Mouse (Mus musculus): ENCODE measurements around the gene Pacrg. TPM values are rescaled to one million over a fixed set of nuclear protein-coding genes. Genes with fewer than 3 reads are reported as not detected.

Pacrg gene
- polyA plus RNA-seq, 1 experiment from 2014 or later: 0.89 TPM

DNA sequence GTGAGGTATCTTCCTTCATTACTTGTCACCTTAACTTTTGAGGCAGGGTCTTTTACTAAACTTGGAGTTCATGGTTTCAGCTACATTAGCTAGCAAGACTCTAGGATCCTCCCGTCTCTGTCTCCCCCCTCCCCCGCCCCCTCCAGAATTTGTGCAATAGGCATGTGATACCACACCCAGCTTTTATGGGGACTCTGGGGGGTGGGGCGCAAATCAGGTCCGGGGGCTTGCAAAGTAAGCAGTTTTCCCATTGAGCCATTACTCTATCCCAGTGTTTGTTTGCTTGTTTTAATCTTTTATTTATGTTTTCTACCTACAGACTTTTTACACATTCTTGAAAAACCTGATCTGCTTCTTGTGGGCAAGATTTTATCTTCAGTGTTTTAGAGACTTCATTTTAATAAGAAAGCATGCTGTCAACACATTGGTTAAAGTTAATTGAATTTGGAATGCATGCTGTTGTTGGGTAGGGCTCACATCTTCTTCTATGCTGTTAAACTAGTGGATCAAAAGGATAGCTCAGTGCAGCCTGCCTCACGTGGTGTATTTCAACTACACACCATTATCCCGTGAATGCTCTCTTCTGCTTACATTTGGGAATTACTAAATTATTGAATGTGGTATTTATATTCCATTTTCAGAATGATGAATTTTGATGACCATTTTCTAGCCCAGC lies 408.1 kb downstream of the Pacrg start:
- Histone ChIP-seq H3K4me2 (replicated peaks; ENCODE audit: low read depth) (no peak overlapping the region), H3K27me3 (ENCODE audit: control insufficient read depth, insufficient read depth, low read length) (no peaks in the 10 kb centered on the region), H3K9me3 (ENCODE audit: control insufficient read depth, low read length) (no peaks in the 10 kb centered on the region), H3K9ac (ENCODE audit: low read length) (no peak overlapping the region), H3K36me3 (ENCODE audit: control insufficient read depth, insufficient read depth, low read length) (no peaks in the 10 kb centered on the region), H3K27ac (replicated peaks) (no peak overlapping the region), H3K4me1 (replicated peaks; ENCODE audit: control insufficient read depth, insufficient read depth) (no peaks in the 10 kb centered on the region), H3K4me3 (ENCODE audit: low read depth, low read length) (no peak overlapping the region)
- TF ChIP-seq CTCF (IDR thresholded peaks at IDR 0.05; ENCODE audit: low read depth) (no peak), EP300 (optimal IDR thresholded peaks at IDR 0.05) (no peak)
- no peak for ATAC-seq (ENCODE audit: low FRiP score, low TSS enrichment)
- WGBS: 56% methylated on average over 6 of the region's 6 CpGs
- no peak for DNase-seq (ENCODE audit: low spot score)

- Histone ChIP-seq H3K27me3 (ENCODE audit: control insufficient read depth, insufficient read depth, low read length) (no peaks in the 10 kb centered on the region), H3K27ac (replicated peaks) (no peak overlapping the region), H3K4me1 (replicated peaks; ENCODE audit: control insufficient read depth, insufficient read depth) (no peaks in the 10 kb centered on the region), H3K9ac (ENCODE audit: low read length) (no peak overlapping the region), H3K4me3 (ENCODE audit: low read depth, low read length) (no peak overlapping the region), H3K9me3 (ENCODE audit: control insufficient read depth, low read length) (no peaks in the 10 kb centered on the region), H3K4me2 (replicated peaks; ENCODE audit: low read depth) (no peak overlapping the region), H3K36me3 (ENCODE audit: control insufficient read depth, insufficient read depth, low read length) (no peaks in the 10 kb centered on the region)
- ATAC-seq (ENCODE audit: low FRiP score, low TSS enrichment) (no peak), DNase-seq (ENCODE audit: low spot score) (no peak)
- 75% methylated on average over 4 of the region's 4 CpGs for WGBS
- TF ChIP-seq CTCF (IDR thresholded peaks at IDR 0.05; ENCODE audit: low read depth) (no peak), EP300 (optimal IDR thresholded peaks at IDR 0.05) (no peak)
These were observed 409.3 kb downstream of the Pacrg start for GRCm38 (mm10) chr17:10430831-10431230.

- DNase-seq (ENCODE audit: low spot score) (no peak), ATAC-seq (ENCODE audit: low FRiP score, low TSS enrichment) (no peak)
- H3K9ac ChIP-seq (ENCODE audit: low read length): no peak overlapping the region
- TF ChIP-seq EP300 (optimal IDR thresholded peaks at IDR 0.05) (no peak), CTCF (IDR thresholded peaks at IDR 0.05; ENCODE audit: low read depth) (no peak)
- no peaks in the 10 kb centered on the region for H3K9me3 ChIP-seq (ENCODE audit: control insufficient read depth, low read length)
- no peaks in the 10 kb centered on the region for H3K27me3 ChIP-seq (ENCODE audit: control insufficient read depth, insufficient read depth, low read length)
- H3K36me3 ChIP-seq (ENCODE audit: control insufficient read depth, insufficient read depth, low read length): no peaks in the 10 kb centered on the region
- H3K4me3 ChIP-seq (ENCODE audit: low read depth, low read length): no peak overlapping the region
- no peak overlapping the region for H3K4me2 ChIP-seq (replicated peaks; ENCODE audit: low read depth)
- WGBS: 83% methylated on average over 11 of the region's 11 CpGs
- no peak overlapping the region for H3K27ac ChIP-seq (replicated peaks)
- no peaks in the 10 kb centered on the region for H3K4me1 ChIP-seq (replicated peaks; ENCODE audit: control insufficient read depth, insufficient read depth)
These were observed 410.7 kb downstream of the Pacrg start for GRCm38 (mm10) chr17:10429406-10429805.

DNA sequence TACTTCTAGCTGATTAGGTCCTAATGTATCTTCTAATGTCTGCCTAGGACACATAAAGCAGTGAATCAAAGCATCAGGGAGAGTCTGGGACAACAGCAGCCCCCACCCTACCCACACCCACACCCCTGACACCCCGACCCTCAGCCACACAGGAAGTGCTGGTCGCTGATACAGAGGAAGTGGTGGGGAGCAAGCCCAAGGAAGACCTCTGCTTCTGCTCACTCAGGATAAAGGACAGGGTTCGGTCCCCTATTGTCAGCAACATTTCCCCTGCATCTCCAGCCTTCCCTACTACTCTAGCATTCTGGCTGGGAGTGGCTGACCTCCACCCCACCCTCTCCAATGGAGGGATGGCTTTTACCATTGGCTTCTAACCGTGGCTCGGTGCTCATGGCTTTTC lies 414.8 kb downstream of the Pacrg start:
- no peaks in the 10 kb centered on the region for H3K36me3 ChIP-seq (ENCODE audit: control insufficient read depth, insufficient read depth, low read length)
- no peak overlapping the region for H3K9ac ChIP-seq (ENCODE audit: low read length)
- DNase-seq (ENCODE audit: low spot score): no peak
- H3K4me2 ChIP-seq (replicated peaks; ENCODE audit: low read depth): no peak overlapping the region
- H3K27me3 ChIP-seq (ENCODE audit: control insufficient read depth, insufficient read depth, low read length): no peaks in the 10 kb centered on the region
- TF ChIP-seq EP300 (optimal IDR thresholded peaks at IDR 0.05): no peak
- TF ChIP-seq CTCF (IDR thresholded peaks at IDR 0.05; ENCODE audit: low read depth): no peak
- H3K9me3 ChIP-seq (ENCODE audit: control insufficient read depth, low read length): no peaks in the 10 kb centered on the region
- no peaks in the 10 kb centered on the region for H3K4me1 ChIP-seq (replicated peaks; ENCODE audit: control insufficient read depth, insufficient read depth)
- no peak for ATAC-seq (ENCODE audit: low FRiP score, low TSS enrichment)
- 72% methylated on average over 5 of the region's 5 CpGs for WGBS
- H3K27ac ChIP-seq (replicated peaks): no peak overlapping the region
- no peak overlapping the region for H3K4me3 ChIP-seq (ENCODE audit: low read depth, low read length)

DNA sequence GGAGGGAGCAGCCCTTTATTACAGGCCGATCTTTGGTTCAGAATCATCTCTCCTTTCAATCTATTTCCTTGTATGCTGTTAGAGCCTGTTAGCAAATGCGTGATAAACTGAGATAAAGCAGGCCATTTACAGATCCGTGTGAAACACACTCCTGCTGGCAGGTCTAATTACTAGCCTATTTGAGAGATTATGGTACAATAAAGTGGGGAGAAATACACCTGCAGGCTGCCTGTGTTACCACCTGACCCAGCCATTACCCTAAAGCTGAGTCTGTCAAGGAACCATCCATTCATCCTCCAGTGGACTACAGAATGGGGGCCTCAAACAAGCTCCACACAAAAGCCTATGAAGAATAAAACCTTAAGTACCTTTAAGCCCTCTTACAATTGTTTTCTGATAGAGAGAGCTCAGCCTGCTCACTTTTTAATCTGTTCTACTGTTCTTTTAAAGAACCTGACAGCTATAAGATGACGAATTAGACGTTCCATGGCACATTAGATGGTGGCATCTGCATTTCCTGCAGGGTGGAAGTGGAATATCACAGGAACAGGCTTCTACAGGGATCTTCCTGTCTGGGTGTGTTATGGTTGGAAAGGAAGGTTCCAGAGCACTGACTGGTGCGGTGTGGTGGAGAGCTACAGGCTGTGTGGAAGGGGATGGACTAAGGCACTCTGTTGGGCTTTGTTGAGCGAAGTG lies 422.4 kb downstream of the Pacrg start:
- no peak overlapping the region for H3K9ac ChIP-seq (ENCODE audit: low read length)
- TF ChIP-seq EP300 (optimal IDR thresholded peaks at IDR 0.05): no peak
- TF ChIP-seq CTCF (IDR thresholded peaks at IDR 0.05; ENCODE audit: low read depth): no peak
- WGBS: 71% methylated on average over 7 of the region's 7 CpGs
- no peak overlapping the region for H3K4me2 ChIP-seq (replicated peaks; ENCODE audit: low read depth)
- no peak for ATAC-seq (ENCODE audit: low FRiP score, low TSS enrichment)
- no peak overlapping the region for H3K4me3 ChIP-seq (ENCODE audit: low read depth, low read length)
- H3K36me3 ChIP-seq (ENCODE audit: control insufficient read depth, insufficient read depth, low read length): no peaks in the 10 kb centered on the region
- no peaks in the 10 kb centered on the region for H3K4me1 ChIP-seq (replicated peaks; ENCODE audit: control insufficient read depth, insufficient read depth)
- DNase-seq (ENCODE audit: low spot score): no peak
- no peaks in the 10 kb centered on the region for H3K9me3 ChIP-seq (ENCODE audit: control insufficient read depth, low read length)
- H3K27ac ChIP-seq (replicated peaks): no peak overlapping the region
- no peaks in the 10 kb centered on the region for H3K27me3 ChIP-seq (ENCODE audit: control insufficient read depth, insufficient read depth, low read length)

GRCm38 (mm10) chr17:10416995-10417394 lies 423.1 kb downstream of the Pacrg start:
- H3K27ac ChIP-seq (replicated peaks): no peak overlapping the region
- TF ChIP-seq EP300 (optimal IDR thresholded peaks at IDR 0.05): no peak
- no peak for TF ChIP-seq CTCF (IDR thresholded peaks at IDR 0.05; ENCODE audit: low read depth)
- H3K4me3 ChIP-seq (ENCODE audit: low read depth, low read length): no peak overlapping the region
- H3K9ac ChIP-seq (ENCODE audit: low read length): no peak overlapping the region
- no peak overlapping the region for H3K4me2 ChIP-seq (replicated peaks; ENCODE audit: low read depth)
- no peaks in the 10 kb centered on the region for H3K9me3 ChIP-seq (ENCODE audit: control insufficient read depth, low read length)
- H3K4me1 ChIP-seq (replicated peaks; ENCODE audit: control insufficient read depth, insufficient read depth): no peaks in the 10 kb centered on the region
- no peaks in the 10 kb centered on the region for H3K36me3 ChIP-seq (ENCODE audit: control insufficient read depth, insufficient read depth, low read length)
- ATAC-seq (ENCODE audit: low FRiP score, low TSS enrichment) (no peak), DNase-seq (ENCODE audit: low spot score) (no peak)
- H3K27me3 ChIP-seq (ENCODE audit: control insufficient read depth, insufficient read depth, low read length): no peaks in the 10 kb centered on the region
- 41% methylated on average over 4 of the region's 4 CpGs for WGBS

Measured in stomach, postnatal 0 days (tissue).